Mouse (Mus musculus): ENCODE results near the gene Sema6d. TPM values are rescaled to one million over a fixed set of nuclear protein-coding genes. Genes with fewer than 3 reads are reported as not detected.
A peak's percentile ranks its signal among the peaks of the same experiment; 100 is the strongest.

Gene Sema6d
- polyA plus RNA-seq, 1 experiment from 2014 or later = 15.4 TPM

DNA sequence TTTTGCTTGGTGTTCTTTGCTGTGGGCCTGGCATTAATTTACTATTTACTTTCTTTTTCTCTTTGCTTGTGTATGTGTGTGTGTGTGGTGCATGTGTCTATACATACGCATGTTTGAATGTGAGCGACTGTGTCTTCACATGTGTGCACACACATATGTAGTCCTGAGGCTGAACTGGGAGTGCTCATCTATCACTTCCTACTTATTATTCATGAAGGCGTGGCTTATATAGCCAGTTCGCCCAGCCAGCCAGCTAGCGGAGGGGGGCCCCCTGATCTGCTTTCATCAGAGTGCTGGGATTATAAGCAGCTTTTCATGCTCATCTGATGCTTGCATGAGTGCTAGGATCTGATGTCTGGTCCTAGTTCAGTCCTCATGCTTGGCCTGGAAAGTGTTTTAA is 537.9 kb downstream of the Sema6d start:
- no peaks in the 10 kb centered on the region for H3K27me3 ChIP-seq (ENCODE audit: insufficient read depth, poor library complexity, severe bottlenecking)
- no peak for DNase-seq (ENCODE audit: low spot score)
- WGBS = 62% methylated on average over 5 of the region's 5 CpGs

DNA sequence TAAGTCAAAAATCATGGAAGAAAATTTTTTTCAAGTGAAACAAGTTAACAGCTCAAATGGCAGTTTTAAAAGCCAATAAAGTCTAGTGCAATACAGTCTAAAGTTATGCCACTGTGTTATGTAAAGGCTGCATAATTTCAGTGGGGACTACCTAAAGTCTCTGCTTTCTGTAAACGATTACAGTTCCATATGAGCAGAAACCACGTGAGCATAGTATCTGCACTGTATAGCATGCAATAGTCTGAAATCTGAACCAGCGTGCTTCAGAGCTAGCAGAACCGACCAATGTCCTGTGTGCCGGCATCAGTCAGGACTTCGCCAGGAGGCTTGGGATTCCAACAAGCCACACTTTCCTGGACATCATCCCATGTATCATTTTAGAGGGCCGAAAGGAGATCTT is 538.9 kb downstream of the Sema6d start:
- peaks cover 6% of the 10 kb centered on the region; the same call in 1 of the 2 replicates for H3K4me1 ChIP-seq (replicated peaks)
- H3K9me3 ChIP-seq = no peaks in the 10 kb centered on the region
- H3K4me3 ChIP-seq = no peak overlapping the region
- WGBS = 90% methylated on average over 7 of the region's 7 CpGs
- no peaks in the 10 kb centered on the region for H3K36me3 ChIP-seq
- DNase-seq (ENCODE audit: low spot score) = no peak
- no peak overlapping the region for H3K27ac ChIP-seq
- no peaks in the 10 kb centered on the region for H3K27me3 ChIP-seq (ENCODE audit: insufficient read depth, poor library complexity, severe bottlenecking)

More for the DNA sequence above, 537.9 kb downstream of the Sema6d start:
- Histone ChIP-seq H3K36me3 (no peaks in the 10 kb centered on the region), H3K4me3 (no peak overlapping the region), H3K9me3 (no peaks in the 10 kb centered on the region), H3K27ac (no peak overlapping the region), H3K4me1 (replicated peaks) (peaks cover 6% of the 10 kb centered on the region; the same call in 1 of the 2 replicates)

DNA sequence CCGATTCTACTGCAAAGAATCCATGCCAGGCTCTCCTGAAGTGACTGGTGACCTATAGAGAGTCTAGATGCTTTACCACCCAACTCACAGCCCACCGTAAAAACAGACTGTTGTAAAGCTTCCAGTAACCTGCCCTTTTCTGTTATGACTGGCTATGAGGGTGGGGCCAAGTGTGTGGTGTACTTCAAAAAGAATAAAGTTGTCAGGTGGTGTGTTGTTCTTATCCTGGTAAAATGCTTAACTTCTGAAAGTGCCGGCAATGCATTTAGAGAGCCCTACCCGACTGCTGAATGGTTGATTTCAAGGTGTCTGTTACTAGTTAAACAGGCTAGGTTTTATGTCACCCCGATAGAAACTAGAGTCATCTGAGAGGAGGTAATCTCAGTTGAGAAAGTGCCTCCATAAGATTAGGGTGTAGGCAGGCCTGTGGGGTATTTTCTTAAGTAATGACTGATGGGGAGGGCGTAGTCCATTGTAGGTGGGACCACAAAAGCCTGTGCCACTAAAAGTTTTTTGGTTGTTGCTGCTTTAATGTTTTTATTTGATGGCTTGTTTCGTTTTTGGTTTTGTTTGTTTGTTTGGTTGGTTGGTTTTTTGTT is 544.7 kb downstream of the Sema6d start:
- Histone ChIP-seq H3K36me3 (no peaks in the 10 kb centered on the region), H3K9me3 (no peaks in the 10 kb centered on the region), H3K27me3 (ENCODE audit: insufficient read depth, poor library complexity, severe bottlenecking) (no peaks in the 10 kb centered on the region), H3K4me1 (replicated peaks) (peaks cover 32% of the 10 kb centered on the region), H3K4me3 (no peak overlapping the region), H3K27ac (no peak overlapping the region)
- 90% methylated on average over 7 of the region's 7 CpGs for WGBS
- DNase-seq (ENCODE audit: low spot score) = no peak

DNA sequence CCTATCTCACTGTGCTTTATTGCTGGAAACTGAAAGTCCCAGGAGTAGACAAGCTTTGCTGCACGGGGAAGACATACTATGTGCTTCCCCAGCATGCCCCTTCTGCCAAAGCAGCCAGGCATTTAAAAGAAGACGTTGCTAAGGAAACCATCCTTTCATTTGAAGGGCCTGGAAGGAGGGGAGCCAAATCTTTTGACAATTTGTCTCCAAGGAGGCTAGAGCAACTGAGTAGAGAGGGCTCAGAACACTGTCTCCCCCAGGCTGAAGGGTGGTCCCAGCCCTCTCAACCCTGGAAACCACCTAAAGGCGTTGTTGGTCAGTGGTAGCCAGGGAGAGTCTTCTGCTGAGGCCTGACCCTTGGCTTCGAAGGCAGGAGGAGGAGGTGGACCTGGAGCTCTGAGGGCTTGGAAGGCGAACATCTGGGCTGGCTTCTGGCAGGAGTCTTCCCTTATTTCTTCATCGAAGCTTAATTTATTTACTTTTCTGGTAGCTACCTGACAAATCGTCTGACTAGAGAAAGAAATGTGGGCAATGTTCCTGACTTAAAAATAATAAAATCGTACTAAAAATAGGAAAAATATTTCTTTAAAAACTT is 545.6 kb downstream of the Sema6d start:
- no peaks in the 10 kb centered on the region for H3K36me3 ChIP-seq
- no peaks in the 10 kb centered on the region for H3K27me3 ChIP-seq (ENCODE audit: insufficient read depth, poor library complexity, severe bottlenecking)
- H3K9me3 ChIP-seq = no peaks in the 10 kb centered on the region
- no peak overlapping the region for H3K4me3 ChIP-seq
- peaks cover 36% of the 10 kb centered on the region for H3K4me1 ChIP-seq (replicated peaks)
- no peak for DNase-seq (ENCODE audit: low spot score)
- WGBS = 44% methylated on average over 8 of the region's 8 CpGs
- peak overlapping the region; percentile 71; the same call in 1 of the 2 replicates for H3K27ac ChIP-seq

DNA sequence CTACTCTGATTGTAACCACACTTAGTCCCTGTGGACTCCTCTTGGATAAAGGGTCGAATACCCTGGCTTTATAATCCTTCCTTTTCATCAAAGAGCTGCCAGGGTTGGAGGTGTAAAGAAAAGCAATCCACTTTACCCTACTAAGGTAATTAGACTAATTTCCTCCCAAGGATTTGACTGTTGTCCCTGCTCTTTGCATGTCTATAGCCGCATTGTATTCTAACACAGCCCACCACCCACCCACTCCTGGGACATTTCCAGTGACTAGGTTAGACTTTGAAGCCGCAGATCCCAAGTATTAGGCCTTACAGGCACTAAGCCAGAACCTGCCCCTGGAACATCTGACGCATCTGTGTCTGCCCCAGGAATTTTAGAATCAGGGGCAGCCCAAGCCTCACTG is 547.3 kb downstream of the Sema6d start:
- Histone ChIP-seq H3K4me1 (replicated peaks) (peaks cover 46% of the 10 kb centered on the region), H3K27me3 (ENCODE audit: insufficient read depth, poor library complexity, severe bottlenecking) (no peaks in the 10 kb centered on the region), H3K9me3 (no peaks in the 10 kb centered on the region), H3K27ac (no peak overlapping the region), H3K4me3 (no peak overlapping the region), H3K36me3 (no peaks in the 10 kb centered on the region)
- no peak for DNase-seq (ENCODE audit: low spot score)
- 65% methylated on average over 4 of the region's 4 CpGs for WGBS

DNA sequence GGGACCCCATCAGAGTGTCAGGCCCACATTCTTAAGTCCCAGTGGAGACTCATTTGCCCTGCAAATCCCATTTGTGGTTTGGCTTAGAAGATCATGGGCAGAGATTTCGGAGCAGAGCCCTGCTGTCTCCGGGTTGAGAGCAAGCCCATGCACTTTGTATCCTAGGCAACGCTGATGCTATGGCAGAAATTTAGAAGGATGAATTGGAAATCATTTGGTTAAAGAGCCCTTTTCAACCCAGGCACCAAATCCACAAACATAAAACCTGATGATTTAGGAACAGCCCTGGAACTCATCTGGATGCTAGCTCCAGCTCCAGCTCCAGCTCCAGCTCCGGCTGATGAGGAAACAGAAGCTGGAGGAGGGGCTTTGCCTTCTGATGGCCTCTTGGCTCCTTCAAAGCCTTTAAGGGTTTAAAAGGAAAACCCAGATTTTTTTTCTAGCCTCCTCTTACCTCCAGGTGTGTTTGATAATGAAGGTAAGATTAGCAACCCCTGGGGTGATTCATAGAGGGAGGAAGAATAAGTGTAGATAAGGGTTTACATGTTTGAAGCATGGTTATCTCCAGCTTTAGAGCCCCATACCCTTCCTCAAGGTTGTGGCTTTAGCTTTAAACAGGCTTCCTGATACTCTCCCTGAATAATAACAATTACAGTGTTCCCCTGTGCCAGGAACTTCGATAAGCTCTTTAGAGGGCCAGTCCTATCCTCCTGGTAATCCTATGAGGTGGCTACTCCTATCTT is 549.6 kb downstream of the Sema6d start:
- Histone ChIP-seq H3K9me3 (no peaks in the 10 kb centered on the region), H3K27me3 (ENCODE audit: insufficient read depth, poor library complexity, severe bottlenecking) (no peaks in the 10 kb centered on the region), H3K27ac (no peak overlapping the region), H3K4me1 (replicated peaks) (peaks cover 46% of the 10 kb centered on the region), H3K36me3 (no peaks in the 10 kb centered on the region), H3K4me3 (no peak overlapping the region)
- WGBS = 60% methylated on average over 5 of the region's 5 CpGs
- no peak for DNase-seq (ENCODE audit: low spot score)

DNA sequence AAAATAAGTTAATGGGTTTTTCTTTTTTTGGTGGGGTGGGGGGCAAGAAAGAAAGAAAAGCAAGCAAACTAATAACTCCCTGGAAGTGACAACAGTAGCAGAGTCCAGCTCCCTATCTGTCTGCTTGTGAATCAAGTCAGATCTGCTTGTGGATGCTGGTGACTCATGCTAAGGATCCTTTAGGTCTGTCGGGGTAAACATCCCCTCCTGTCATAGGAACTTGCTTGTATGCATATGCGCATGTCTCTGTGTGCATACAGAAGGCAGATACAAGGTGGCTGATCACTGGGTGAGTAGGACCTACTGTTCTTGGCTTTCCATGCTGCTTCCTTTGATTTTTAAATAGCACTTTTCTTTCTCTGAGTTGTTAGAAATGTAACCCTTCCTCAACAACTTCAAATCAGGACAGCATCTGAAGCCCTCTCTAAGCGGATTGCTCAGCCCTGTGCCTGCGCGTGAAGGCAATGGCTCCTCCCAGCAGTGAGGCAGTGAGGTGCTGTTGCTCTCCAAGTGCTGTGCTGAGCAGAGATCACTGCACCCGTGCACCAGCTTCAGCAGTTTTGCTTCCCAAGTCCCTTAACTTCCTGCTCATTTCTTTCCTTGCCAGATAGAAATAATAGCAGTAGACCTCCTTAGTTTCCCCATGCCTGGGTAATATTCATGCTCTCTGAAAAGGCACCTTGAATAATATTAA is 550.9 kb downstream of the Sema6d start:
- Histone ChIP-seq H3K4me1 (replicated peaks) (peaks cover 38% of the 10 kb centered on the region), H3K27me3 (ENCODE audit: insufficient read depth, poor library complexity, severe bottlenecking) (no peaks in the 10 kb centered on the region), H3K36me3 (no peaks in the 10 kb centered on the region), H3K27ac (no peak overlapping the region), H3K4me3 (no peak overlapping the region), H3K9me3 (no peaks in the 10 kb centered on the region)
- 45% methylated on average over 6 of the region's 6 CpGs for WGBS
- no peak for DNase-seq (ENCODE audit: low spot score)

DNA sequence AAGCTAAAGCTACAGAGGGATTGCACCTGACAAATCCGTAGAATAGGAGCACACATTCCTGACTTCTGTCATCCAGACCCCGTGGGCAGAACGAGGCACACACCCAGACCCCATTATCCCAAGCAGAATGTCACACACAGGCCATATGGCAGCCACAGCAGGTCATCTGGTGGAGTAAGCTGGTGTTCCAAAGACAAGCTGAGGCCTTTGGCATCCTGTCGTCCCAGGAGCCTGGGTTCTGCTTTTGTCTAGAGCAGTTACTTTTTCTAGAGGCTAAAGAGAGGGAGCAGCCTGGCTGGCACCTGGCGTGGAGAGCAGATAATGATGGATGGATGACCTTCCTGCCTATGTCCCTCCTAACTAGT is 551.4 kb downstream of the Sema6d start:
- 28% methylated on average over 5 of the region's 5 CpGs for WGBS
- no peaks in the 10 kb centered on the region for H3K27me3 ChIP-seq (ENCODE audit: insufficient read depth, poor library complexity, severe bottlenecking)

DNA sequence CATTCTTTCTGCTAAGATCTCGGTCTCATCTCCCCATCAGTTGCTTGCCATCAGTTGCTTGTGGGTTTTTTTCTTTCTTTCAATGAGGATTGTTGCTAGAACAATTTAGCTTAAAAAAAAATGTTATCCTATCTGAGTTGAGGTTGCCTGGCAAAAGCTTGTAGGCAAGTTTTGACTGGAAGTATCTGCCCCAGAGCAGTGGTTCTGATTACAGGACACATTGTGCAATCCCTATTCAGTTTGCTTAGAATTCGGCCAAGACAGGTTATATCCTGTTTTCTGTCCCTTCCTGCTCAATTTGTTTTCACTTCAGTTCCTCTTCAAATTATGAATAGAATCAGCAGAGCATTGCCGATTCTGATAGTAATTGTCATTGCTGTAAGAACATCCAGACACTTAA is 552.4 kb downstream of the Sema6d start:
- Histone ChIP-seq H3K36me3 (no peaks in the 10 kb centered on the region), H3K9me3 (no peaks in the 10 kb centered on the region), H3K27ac (no peak overlapping the region), H3K4me1 (replicated peaks) (peaks cover 28% of the 10 kb centered on the region), H3K27me3 (ENCODE audit: insufficient read depth, poor library complexity, severe bottlenecking) (no peaks in the 10 kb centered on the region), H3K4me3 (no peak overlapping the region)
- DNase-seq (ENCODE audit: low spot score) = no peak
- WGBS = 73% methylated on average over 3 of the region's 3 CpGs

More for the DNA sequence above, 551.4 kb downstream of the Sema6d start:
- peak; percentile 20 for DNase-seq (ENCODE audit: low spot score)
- Histone ChIP-seq H3K36me3 (no peaks in the 10 kb centered on the region), H3K4me3 (no peak overlapping the region), H3K4me1 (replicated peaks) (peaks cover 34% of the 10 kb centered on the region), H3K27ac (no peak overlapping the region), H3K9me3 (no peaks in the 10 kb centered on the region)

DNA sequence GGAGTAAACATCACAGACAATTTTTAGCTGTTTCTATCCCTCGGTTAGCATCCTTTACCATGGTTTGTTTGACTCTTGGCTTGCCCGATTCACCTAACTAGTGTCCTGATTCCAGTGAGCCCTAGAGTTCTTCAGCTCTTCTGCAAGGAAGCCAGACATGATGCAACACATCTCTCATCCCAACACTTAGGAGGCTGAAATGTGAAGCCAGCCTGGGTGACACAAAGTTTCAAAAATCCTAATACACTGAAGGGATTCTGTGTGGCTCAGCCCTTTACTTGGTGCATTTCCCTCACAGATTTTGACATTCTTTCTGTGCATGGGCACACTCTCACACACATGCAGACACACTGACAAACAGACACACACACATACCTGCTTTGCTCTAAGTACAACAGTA is 560.8 kb downstream of the Sema6d start:
- H3K4me1 ChIP-seq (replicated peaks) = no peaks in the 10 kb centered on the region
- H3K4me3 ChIP-seq = no peak overlapping the region
- WGBS = 90% methylated on average over 2 of the region's 2 CpGs
- no peak for DNase-seq (ENCODE audit: low spot score)
- H3K27me3 ChIP-seq (ENCODE audit: insufficient read depth, poor library complexity, severe bottlenecking) = no peaks in the 10 kb centered on the region
- H3K36me3 ChIP-seq = peaks cover 10% of the 10 kb centered on the region; the same call in 1 of the 2 replicates
- H3K9me3 ChIP-seq = no peaks in the 10 kb centered on the region
- no peak overlapping the region for H3K27ac ChIP-seq

DNA sequence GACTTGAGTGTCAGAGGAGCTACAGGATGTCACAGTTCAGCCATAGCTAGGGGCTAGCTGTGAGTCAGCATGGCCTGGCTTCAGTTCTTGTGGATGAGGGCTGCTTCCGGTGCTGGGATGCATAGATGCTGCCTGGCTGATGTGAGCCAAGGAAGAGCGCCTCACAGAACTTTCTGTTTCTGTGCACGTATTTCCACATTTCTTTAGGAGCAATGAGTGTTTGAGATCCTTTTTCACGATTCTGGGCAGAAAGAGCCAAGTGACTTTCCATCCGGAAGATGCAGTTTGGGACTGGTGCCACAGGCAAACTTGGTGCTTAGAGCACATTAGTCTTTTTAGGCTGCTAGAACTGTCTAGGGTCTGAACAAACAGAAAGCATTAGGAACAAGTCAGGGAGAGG is 561.4 kb downstream of the Sema6d start:
- Histone ChIP-seq H3K4me3 (no peak overlapping the region), H3K4me1 (replicated peaks) (no peaks in the 10 kb centered on the region), H3K36me3 (peaks cover 15% of the 10 kb centered on the region), H3K9me3 (no peaks in the 10 kb centered on the region), H3K27me3 (ENCODE audit: insufficient read depth, poor library complexity, severe bottlenecking) (no peaks in the 10 kb centered on the region), H3K27ac (no peak overlapping the region)
- WGBS = 87% methylated on average over 5 of the region's 5 CpGs
- DNase-seq (ENCODE audit: low spot score) = no peak

DNA sequence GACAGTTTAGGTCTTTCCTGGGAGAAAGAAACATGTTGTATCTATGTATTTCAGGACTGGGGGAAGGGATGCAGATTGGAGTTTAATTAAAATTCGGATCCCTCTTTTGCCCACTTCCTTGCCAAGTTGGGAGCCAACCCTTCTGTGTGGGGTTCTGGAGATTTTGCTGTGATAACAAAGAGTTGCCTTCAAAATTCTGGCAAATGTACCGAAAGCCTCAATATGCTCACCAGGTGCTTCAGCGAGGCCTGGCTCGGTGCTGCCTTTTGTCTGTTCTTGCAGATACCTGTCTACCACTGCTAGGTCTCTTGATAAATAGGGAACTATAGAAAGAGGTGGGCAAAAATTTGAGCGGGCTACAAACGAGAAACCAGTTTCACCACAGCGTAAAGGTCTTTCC is 563.4 kb downstream of the Sema6d start:
- H3K9me3 ChIP-seq = no peaks in the 10 kb centered on the region
- no peak overlapping the region for H3K4me3 ChIP-seq
- H3K27me3 ChIP-seq (ENCODE audit: insufficient read depth, poor library complexity, severe bottlenecking) = no peaks in the 10 kb centered on the region
- no peak for DNase-seq (ENCODE audit: low spot score)
- WGBS = 92% methylated on average over 7 of the region's 7 CpGs
- peaks cover 2% of the 10 kb centered on the region; the same call in 1 of the 2 replicates for H3K4me1 ChIP-seq (replicated peaks)
- no peak overlapping the region for H3K27ac ChIP-seq
- H3K36me3 ChIP-seq = peaks cover 35% of the 10 kb centered on the region

DNA sequence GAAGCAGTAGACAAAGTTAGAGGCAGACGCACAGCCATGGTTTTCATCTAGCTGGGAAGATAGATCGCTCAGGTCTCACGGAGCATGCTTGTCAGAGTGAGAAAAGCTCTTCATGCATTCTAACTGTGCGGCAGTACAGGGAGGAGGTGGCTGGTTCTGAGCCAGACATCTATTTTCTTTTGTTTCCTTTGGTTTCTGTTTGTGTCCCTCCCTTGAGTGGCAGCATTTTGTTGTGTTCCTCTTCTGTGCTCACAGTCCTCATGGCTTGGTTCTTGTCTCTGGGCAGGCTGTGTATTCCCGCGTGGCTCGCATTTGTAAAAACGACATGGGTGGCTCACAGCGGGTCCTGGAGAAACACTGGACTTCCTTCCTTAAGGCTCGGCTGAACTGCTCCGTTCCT is 567.6 kb downstream of the Sema6d start:
- Histone ChIP-seq H3K27ac (no peak overlapping the region), H3K36me3 (peaks cover 60% of the 10 kb centered on the region), H3K4me1 (replicated peaks) (peaks cover 2% of the 10 kb centered on the region; the same call in 1 of the 2 replicates), H3K9me3 (no peaks in the 10 kb centered on the region), H3K27me3 (ENCODE audit: insufficient read depth, poor library complexity, severe bottlenecking) (no peaks in the 10 kb centered on the region), H3K4me3 (no peak overlapping the region)
- no peak for DNase-seq (ENCODE audit: low spot score)
- WGBS = 70% methylated on average over 11 of the region's 11 CpGs

All from hindbrain, embryonic 10.5 days (tissue).